Mouse (Mus musculus) small intestine, adult 2 months (tissue): ENCODE results near the gene Ifitm1. TPM values are rescaled to one million over a fixed set of nuclear protein-coding genes. Genes with fewer than 3 reads are reported as not detected.
A peak's percentile ranks its signal among the peaks of the same experiment; 100 is the strongest.
"Not testable (repeated sequence)": the region's sequence is repeated elsewhere in the genome, so short reads cannot be mapped to it uniquely, and the experiment has no call there.

ENCODE experiments used
- H3K27ac ChIP-seq: fragments of 200-500 bp; 2 replicates; pipeline ENCODE4 v1.5.1; 2012; ENCODE audit warnings: low read depth, low read length, control low read depth, inconsistent platforms; ENCODE audit not compliant: insufficient read depth
- H3K27me3 ChIP-seq: fragments of 200-500 bp; 2 replicates; pipeline ENCODE4 v1.6.1; 2012; ENCODE audit warnings: mild to moderate bottlenecking, moderate library complexity, low read length, inconsistent platforms; ENCODE audit not compliant: control insufficient read depth, insufficient read depth
- H3K36me3 ChIP-seq: fragments of 200-500 bp; 2 replicates; pipeline ENCODE4 v1.6.1; 2012; ENCODE audit warnings: mild to moderate bottlenecking, low read length, control low read depth, inconsistent platforms; ENCODE audit not compliant: control insufficient read depth, insufficient read depth
- H3K4me1 ChIP-seq: fragments of 200-500 bp; 2 replicates; pipeline ENCODE4 v1.6.1; 2012; ENCODE audit warnings: low read length, inconsistent platforms, mixed read lengths; ENCODE audit not compliant: control insufficient read depth, insufficient read depth, insufficient read length
- H3K4me3 ChIP-seq: fragments of 200-500 bp; 2 replicates; pipeline ENCODE4 v1.5.1; 2012; ENCODE audit warnings: low read depth, mild to moderate bottlenecking, control low read depth, inconsistent platforms, low read length, moderate library complexity
- CTCF ChIP-seq: fragments of 200-500 bp; IDR thresholded peaks from 2 replicates; pipeline ENCODE4 v1.5.1; 2012; ENCODE audit warnings: low read depth, mild to moderate bottlenecking, control low read depth, inconsistent platforms, low read length, moderate library complexity, mixed read lengths; ENCODE audit not compliant: insufficient replicate concordance, insufficient read length; ENCODE audit errors: extremely low read depth
- POLR2A ChIP-seq: fragments of 200-500 bp; IDR thresholded peaks from 2 replicates; pipeline ENCODE4 v1.6.1; 2012; ENCODE audit warnings: low read depth, mild to moderate bottlenecking, control low read depth, inconsistent platforms, low read length, moderate library complexity
- WGBS: fragments of 180-500 bp; shearing (Covaris S2); methylation state at CpG from one replicate; pipeline ENCODE4 v1.1.7; 2018; 5-methylcytosine and 5-hydroxymethylcytosine counted together
- polyA plus RNA-seq: library from polyadenylated mRNA; depleted of rRNA; stranded (reverse); fragments of >200 nt; gene quantifications from 2 replicates; pipeline ENCODE4 v1.2.3, GENCODE M21; 2012; rRNA removed

Gene Ifitm1
- polyA plus RNA-seq, 1 experiment: 120 TPM

DNA sequence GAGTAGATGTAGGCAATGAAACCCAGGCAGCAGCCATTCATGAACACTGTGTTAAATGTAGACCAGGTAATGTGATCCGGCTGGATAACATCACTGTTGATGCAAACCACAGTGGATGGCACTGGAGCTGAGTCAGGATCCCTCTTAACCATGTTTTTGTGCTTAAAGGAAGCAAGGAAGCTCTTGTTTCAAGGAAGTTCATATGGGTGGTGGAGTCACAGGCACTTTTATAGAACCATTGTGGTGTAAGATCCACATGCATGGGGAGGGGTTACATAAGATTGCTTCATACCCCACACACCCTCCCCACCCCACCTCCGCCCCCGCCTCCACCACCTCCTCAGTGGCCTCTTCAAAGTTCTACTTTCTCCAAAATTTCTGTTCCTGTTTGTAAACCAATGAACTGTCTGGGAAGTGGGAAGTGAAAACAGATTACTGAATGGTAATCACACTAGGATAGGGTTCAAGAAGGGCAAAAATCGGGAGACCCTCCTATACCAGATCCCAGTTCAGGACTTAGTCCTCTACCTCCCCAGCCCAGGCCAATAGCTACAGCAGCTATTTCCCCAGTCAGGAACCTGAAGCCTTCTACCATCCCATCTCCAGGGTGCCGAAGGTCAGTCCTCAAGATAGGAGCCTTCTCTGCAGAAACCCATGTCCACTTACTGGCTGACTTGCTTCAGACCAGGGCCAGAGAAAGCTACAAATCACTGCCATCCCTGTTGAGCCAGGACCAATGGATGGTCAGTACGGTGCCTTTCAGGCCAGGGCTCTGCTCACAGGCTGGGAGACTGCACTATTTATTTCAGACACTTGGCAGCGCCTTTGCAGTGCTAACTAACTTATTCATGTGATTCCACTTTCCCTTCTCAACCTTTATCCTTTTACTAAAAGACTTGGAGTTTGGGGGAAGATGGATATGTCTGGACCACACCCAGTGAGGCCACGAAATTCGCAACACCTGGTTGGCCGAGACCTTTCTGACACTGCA lies 50.0 kb downstream of the Ifitm1 start:
- 82% methylated on average over 10 of the region's 10 CpGs for WGBS
- no peaks in the 10 kb centered on the region for H3K27me3 ChIP-seq
- TF ChIP-seq CTCF: no peak
- TF ChIP-seq POLR2A: no peak
- H3K36me3 ChIP-seq: no peaks in the 10 kb centered on the region
- H3K4me3 ChIP-seq: no peak overlapping the region
- H3K27ac ChIP-seq: peak overlapping the region; percentile 37
- H3K4me1 ChIP-seq: 0 out of 2 replicates have a peak, but pooled peaks cover 2% of the 10 kb centered on the region

DNA sequence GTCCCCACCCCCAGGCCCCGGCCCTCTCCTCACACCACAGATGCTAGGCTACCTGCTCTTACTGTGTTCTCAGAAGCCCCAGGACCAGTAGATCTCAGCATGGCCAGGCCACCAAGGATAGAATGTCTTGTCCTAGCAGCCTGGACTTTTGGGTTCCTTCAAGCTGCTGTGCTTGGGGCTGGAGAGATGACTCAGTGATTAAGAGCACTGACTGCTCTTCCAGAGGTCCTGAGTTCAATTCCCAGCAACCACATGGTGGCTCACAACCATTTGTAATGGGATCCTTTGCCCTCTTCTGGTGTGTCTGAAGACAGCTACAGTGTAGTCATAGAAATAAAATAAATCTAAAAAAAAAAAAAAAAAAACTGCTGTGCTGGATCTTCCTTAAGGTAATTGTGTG lies 50.8 kb downstream of the Ifitm1 start, which contains the start of gene Ifitm6:
Gene Ifitm6 (minus strand): TSS at position 101 of the 400 bp plus-strand sequence.
- peak within 1 kb of the TSS; percentile 17; the same call in 1 of the 2 replicates for H3K27ac ChIP-seq
- H3K4me3 ChIP-seq, H3K36me3 ChIP-seq, H3K27me3 ChIP-seq, H3K4me1 ChIP-seq: not testable (repeated sequence)
- 89% methylated on average over 1 of the region's 1 CpGs for WGBS

DNA sequence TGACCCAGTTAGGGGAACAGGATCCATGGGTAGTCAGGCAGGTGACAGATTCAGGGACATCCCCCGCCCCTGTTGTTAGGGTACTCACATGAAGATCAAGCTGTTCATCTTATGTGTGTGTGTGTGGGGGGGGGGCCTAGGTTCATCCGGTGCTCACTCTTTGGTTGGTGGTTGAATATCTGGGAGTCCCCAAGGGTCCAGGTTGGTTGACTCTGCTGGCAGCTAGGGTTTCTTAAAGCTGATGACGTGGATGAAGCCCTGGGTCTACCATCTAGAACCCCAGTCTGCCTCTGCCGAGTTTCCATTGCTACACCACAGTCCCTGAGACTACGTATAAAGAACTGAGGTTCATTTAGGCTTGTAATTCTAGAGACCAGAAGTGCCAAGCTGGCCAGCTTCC lies 52.0 kb downstream of the Ifitm1 start:
- Histone ChIP-seq H3K36me3 (no peaks in the 10 kb centered on the region), H3K27me3 (no peaks in the 10 kb centered on the region), H3K27ac (no peak overlapping the region), H3K4me1 (0 out of 2 replicates have a peak, but pooled peaks cover 2% of the 10 kb centered on the region), H3K4me3 (no peak overlapping the region)
- 98% methylated on average over 5 of the region's 5 CpGs for WGBS
- no peak for TF ChIP-seq POLR2A
- no peak for TF ChIP-seq CTCF

Other genes starting within 250 kb of the Ifitm1 start
- 0.09 and 0.13 TPM in 2 replicates for gene Cyp2e1, start 203.5 kb upstream of the Ifitm1 start, polyA plus RNA-seq
- gene Syce1, start 179.4 kb upstream of the Ifitm1 start, polyA plus RNA-seq: not detected in 2 replicates
- not detected in 2 replicates for gene Zfp941, start 145.0 kb upstream of the Ifitm1 start, polyA plus RNA-seq
- gene Urah, start 132.2 kb upstream of the Ifitm1 start, polyA plus RNA-seq: 36.7 and 37.3 TPM in 2 replicates
- not detected in 2 replicates for gene Scgb1c1, start 121.7 kb upstream of the Ifitm1 start, polyA plus RNA-seq
- gene Odf3, start 119.4 kb upstream of the Ifitm1 start, polyA plus RNA-seq: not detected in 2 replicates
- not detected in 2 replicates for gene Gm45785, start 110.9 kb upstream of the Ifitm1 start, polyA plus RNA-seq
- 47.5 and 95.5 TPM in 2 replicates for gene Ric8a, start 110.3 kb upstream of the Ifitm1 start, polyA plus RNA-seq
- 10.4 and 17.1 TPM in 2 replicates for gene Bet1l, start 109.6 kb upstream of the Ifitm1 start, polyA plus RNA-seq
- 33.5 and 55.7 TPM in 2 replicates for gene Psmd13, start 85.3 kb upstream of the Ifitm1 start, polyA plus RNA-seq
- gene Sirt3, start 84.9 kb upstream of the Ifitm1 start, polyA plus RNA-seq: 13.6 and 20.4 TPM in 2 replicates
- 1.1 and 1.2 TPM in 2 replicates for gene Cox8b, start 66.8 kb upstream of the Ifitm1 start, polyA plus RNA-seq
- 45.0 and 110 TPM in 2 replicates for gene Nlrp6, start 46.3 kb upstream of the Ifitm1 start, polyA plus RNA-seq
- gene Pgghg, start 25.8 kb upstream of the Ifitm1 start, polyA plus RNA-seq: 10.8 and 15.1 TPM in 2 replicates
- gene Ifitm5, start 16.9 kb upstream of the Ifitm1 start, polyA plus RNA-seq: 0.56 and 0.87 TPM in 2 replicates
- 1.1 TPM in 1 of 2 replicates, not detected in the other for gene Gm45717, start 11.3 kb upstream of the Ifitm1 start, polyA plus RNA-seq
- gene Ifitm2, start 11.2 kb upstream of the Ifitm1 start, polyA plus RNA-seq: 263 and 363 TPM in 2 replicates
- gene Ifitm3, start 43.5 kb downstream of the Ifitm1 start, polyA plus RNA-seq: 101 and 147 TPM in 2 replicates
- gene Ifitm6, start 50.7 kb downstream of the Ifitm1 start, polyA plus RNA-seq: 2.5 and 3.1 TPM in 2 replicates
- gene Gm17387, start 61.9 kb downstream of the Ifitm1 start, polyA plus RNA-seq: not detected in 2 replicates
- gene B4galnt4, start 93.9 kb downstream of the Ifitm1 start, polyA plus RNA-seq: 5.4 and 15.8 TPM in 2 replicates
- 87.5 and 236 TPM in 2 replicates for gene Pkp3, start 111.0 kb downstream of the Ifitm1 start, polyA plus RNA-seq
- gene Sigirr, start 133.4 kb downstream of the Ifitm1 start, polyA plus RNA-seq: 19.8 and 38.3 TPM in 2 replicates
- 38.2 and 74.3 TPM in 2 replicates for gene Ano9, start 150.6 kb downstream of the Ifitm1 start, polyA plus RNA-seq
- gene Ptdss2, start 155.2 kb downstream of the Ifitm1 start, polyA plus RNA-seq: 17.5 and 26.3 TPM in 2 replicates
- 113 and 162 TPM in 2 replicates for gene Rnh1, start 205.6 kb downstream of the Ifitm1 start, polyA plus RNA-seq
- 49.1 and 67.1 TPM in 2 replicates for gene Hras, start 226.8 kb downstream of the Ifitm1 start, polyA plus RNA-seq
- 4.0 and 7.4 TPM in 2 replicates for gene Lrrc56, start 226.9 kb downstream of the Ifitm1 start, polyA plus RNA-seq
- gene Lmntd2, start 246.9 kb downstream of the Ifitm1 start, polyA plus RNA-seq: 4.9 and 8.1 TPM in 2 replicates
- gene Rassf7, start 248.6 kb downstream of the Ifitm1 start, polyA plus RNA-seq: 115 and 258 TPM in 2 replicates